Mouse (Mus musculus) embryonic facial prominence, embryonic 10.5 days (tissue): ENCODE measurements around the gene Zbtb24. TPM values are rescaled to one million over a fixed set of nuclear protein-coding genes. Genes with fewer than 3 reads are reported as not detected.
"Not testable (repeated sequence)": the region's sequence is repeated elsewhere in the genome, so short reads cannot be mapped to it uniquely, and the experiment has no call there.

Experiments used
- DNase-seq: peaks from one replicate; pipeline ENCODE4 v3.0.0-alpha.2; 2017; ENCODE audit warnings: low spot score
- H3K27ac ChIP-seq: fragments of 300-500 bp; sonication (generic); replicated peaks from 2 replicates; pipeline ENCODE4 v1.5.1; 2016; ENCODE audit warnings: mild to moderate bottlenecking
- H3K27me3 ChIP-seq: fragments of 300-500 bp; sonication (generic); replicated peaks from 2 replicates; pipeline ENCODE4 v1.6.1; 2016; ENCODE audit warnings: low read depth, mild to moderate bottlenecking; ENCODE audit not compliant: poor library complexity, severe bottlenecking
- H3K36me3 ChIP-seq: fragments of 300-500 bp; sonication (generic); replicated peaks from 2 replicates; pipeline ENCODE4 v1.6.1; 2016; ENCODE audit warnings: mild to moderate bottlenecking, moderate library complexity
- H3K4me1 ChIP-seq: fragments of 300-500 bp; sonication (generic); 2 replicates; pipeline ENCODE4 v1.6.1; 2016
- H3K4me3 ChIP-seq: fragments of 300-500 bp; sonication (generic); 2 replicates; pipeline ENCODE4 v1.5.1; 2016; ENCODE audit warnings: mild to moderate bottlenecking, moderate library complexity
- H3K9me3 ChIP-seq: fragments of 300-500 bp; sonication (generic); 2 replicates; pipeline ENCODE4 v1.6.1; 2016; ENCODE audit warnings: mild to moderate bottlenecking
- WGBS: fragments of 180-500 bp; shearing (Covaris S2); methylation state at CpG from one replicate; pipeline ENCODE4 v1.1.7; 2016; 5-methylcytosine and 5-hydroxymethylcytosine counted together
- polyA plus RNA-seq: library from polyadenylated mRNA; unstranded; fragments of >200 nt; fragmentation: Nextera tagmentation; extraction: Ambion mirVana; gene quantifications from 2 replicates; pipeline ENCODE4 v1.2.1, GENCODE M21; 2016

Zbtb24 gene
- polyA plus RNA-seq, result 18.1 and 18.5 TPM in 2 replicates

- Histone ChIP-seq H3K36me3 (peaks cover 34% of the 10 kb centered on the region), H3K4me1 (peaks cover 26% of the 10 kb centered on the region), H3K9me3 (no peaks in the 10 kb centered on the region), H3K27ac (peak within 1 kb of the TSS; percentile 87), H3K27me3 (no peaks in the 10 kb centered on the region), H3K4me3 (peak within 1 kb of the TSS; percentile 81)
- DNase-seq, result peak; percentile 97
- WGBS, result under 1% methylated on average over 49 of the region's 49 CpGs
These were observed at the start of gene Zbtb24 for GRCm38 (mm10) chr10:41450137-41450670. TSS of gene Zbtb24 (plus strand) at chr10:41450383.

GRCm38 (mm10) chr10:41401097-41401496, 49.1 kb upstream of the Zbtb24 start:
- Histone ChIP-seq H3K9me3 (no peaks in the 10 kb centered on the region), H3K27me3 (no peaks in the 10 kb centered on the region), H3K27ac (no peak overlapping the region), H3K36me3 (no peaks in the 10 kb centered on the region), H3K4me1 (no peaks in the 10 kb centered on the region), H3K4me3 (no peak overlapping the region)
- WGBS, result 85% methylated on average over 3 of the region's 3 CpGs
- no peak for DNase-seq

GRCm38 (mm10) chr10:41403364-41403763, 46.8 kb upstream of the Zbtb24 start:
- no peak for DNase-seq
- Histone ChIP-seq H3K36me3 (no peaks in the 10 kb centered on the region), H3K4me3 (no peak overlapping the region), H3K27ac (no peak overlapping the region), H3K9me3 (no peaks in the 10 kb centered on the region), H3K27me3 (no peaks in the 10 kb centered on the region), H3K4me1 (no peaks in the 10 kb centered on the region)
- 80% methylated on average over 2 of the region's 2 CpGs for WGBS

GRCm38 (mm10) chr10:41403893-41404612, 46.1 kb upstream of the Zbtb24 start:
- Histone ChIP-seq H3K4me1 (no peaks in the 10 kb centered on the region), H3K27ac (no peak overlapping the region), H3K27me3 (no peaks in the 10 kb centered on the region), H3K4me3 (no peak overlapping the region), H3K9me3 (no peaks in the 10 kb centered on the region), H3K36me3 (no peaks in the 10 kb centered on the region)
- 51% methylated on average over 3 of the region's 3 CpGs for WGBS
- DNase-seq, result no peak

- H3K27ac ChIP-seq, H3K4me3 ChIP-seq, DNase-seq, H3K27me3 ChIP-seq, H3K36me3 ChIP-seq, H3K4me1 ChIP-seq: not testable (repeated sequence)
- H3K9me3 ChIP-seq, result peaks cover 13% of the 10 kb centered on the region; the same call in 1 of the 2 replicates
- WGBS, result 91% methylated on average over 4 of the region's 4 CpGs
These were observed 40.0 kb upstream of the Zbtb24 start for GRCm38 (mm10) chr10:41410176-41410575.

GRCm38 (mm10) chr10:41410821-41411220, 39.4 kb upstream of the Zbtb24 start:
- H3K4me1 ChIP-seq, H3K4me3 ChIP-seq, H3K36me3 ChIP-seq, DNase-seq, H3K27me3 ChIP-seq, H3K27ac ChIP-seq: not testable (repeated sequence)
- peaks cover 18% of the 10 kb centered on the region; the same call in 1 of the 2 replicates for H3K9me3 ChIP-seq
- 97% methylated on average over 1 of the region's 1 CpGs for WGBS

- WGBS, result 90% methylated on average over 1 of the region's 1 CpGs
- not testable (repeated sequence) for H3K27me3 ChIP-seq, H3K4me1 ChIP-seq, H3K4me3 ChIP-seq, H3K36me3 ChIP-seq, DNase-seq, H3K27ac ChIP-seq
- H3K9me3 ChIP-seq, result peaks cover 28% of the 10 kb centered on the region; the same call in 1 of the 2 replicates
These were observed 36.7 kb upstream of the Zbtb24 start for GRCm38 (mm10) chr10:41413471-41413870.

- not testable (repeated sequence) for H3K27ac ChIP-seq, H3K4me1 ChIP-seq, H3K4me3 ChIP-seq, H3K36me3 ChIP-seq, H3K27me3 ChIP-seq, DNase-seq
- WGBS, result 88% methylated on average over 2 of the region's 2 CpGs
- H3K9me3 ChIP-seq, result peaks cover 23% of the 10 kb centered on the region; the same call in 1 of the 2 replicates
These were observed 34.8 kb upstream of the Zbtb24 start for GRCm38 (mm10) chr10:41415368-41415767.

- no peak overlapping the region for H3K4me3 ChIP-seq
- WGBS, result 86% methylated on average over 9 of the region's 9 CpGs
- H3K4me1 ChIP-seq, result no peaks in the 10 kb centered on the region
- no peaks in the 10 kb centered on the region for H3K27me3 ChIP-seq
- H3K9me3 ChIP-seq, result peaks cover 12% of the 10 kb centered on the region; the same call in 1 of the 2 replicates
- H3K27ac ChIP-seq, result no peak overlapping the region
- no peak for DNase-seq
- no peaks in the 10 kb centered on the region for H3K36me3 ChIP-seq
These were observed 29.5 kb upstream of the Zbtb24 start for GRCm38 (mm10) chr10:41420496-41421200.

- H3K27ac ChIP-seq, result no peak overlapping the region
- 86% methylated on average over 2 of the region's 2 CpGs for WGBS
- H3K9me3 ChIP-seq, result no peaks in the 10 kb centered on the region
- H3K27me3 ChIP-seq, result no peaks in the 10 kb centered on the region
- no peak for DNase-seq
- H3K4me1 ChIP-seq, result no peaks in the 10 kb centered on the region
- H3K36me3 ChIP-seq, result no peaks in the 10 kb centered on the region
- no peak overlapping the region for H3K4me3 ChIP-seq
These were observed 26.5 kb upstream of the Zbtb24 start for GRCm38 (mm10) chr10:41423681-41424080.

GRCm38 (mm10) chr10:41426368-41426767, 23.8 kb upstream of the Zbtb24 start:
- no peak overlapping the region for H3K27ac ChIP-seq
- H3K36me3 ChIP-seq, result no peaks in the 10 kb centered on the region
- no peaks in the 10 kb centered on the region for H3K4me1 ChIP-seq
- 56% methylated on average over 6 of the region's 6 CpGs for WGBS
- no peak for DNase-seq
- H3K27me3 ChIP-seq, result no peaks in the 10 kb centered on the region
- H3K9me3 ChIP-seq, result no peaks in the 10 kb centered on the region
- H3K4me3 ChIP-seq, result no peak overlapping the region

- Histone ChIP-seq H3K27ac (no peak overlapping the region), H3K4me3 (no peak overlapping the region), H3K4me1 (no peaks in the 10 kb centered on the region), H3K9me3 (no peaks in the 10 kb centered on the region), H3K36me3 (no peaks in the 10 kb centered on the region), H3K27me3 (peaks cover 16% of the 10 kb centered on the region)
- DNase-seq, result peak; percentile 40
- WGBS, result 27% methylated on average over 4 of the region's 4 CpGs
These were observed 15.6 kb upstream of the Zbtb24 start for GRCm38 (mm10) chr10:41434624-41435023.

GRCm38 (mm10) chr10:41435141-41435540, 15.0 kb upstream of the Zbtb24 start:
- 42% methylated on average over 3 of the region's 3 CpGs for WGBS

More at GRCm38 (mm10) chr10:41435141-41435540, 15.0 kb upstream of the Zbtb24 start:
- Histone ChIP-seq H3K4me1 (no peaks in the 10 kb centered on the region), H3K27ac (no peak overlapping the region), H3K36me3 (no peaks in the 10 kb centered on the region), H3K4me3 (no peak overlapping the region), H3K27me3 (peaks cover 16% of the 10 kb centered on the region), H3K9me3 (no peaks in the 10 kb centered on the region)
- no peak for DNase-seq
